Mouse (Mus musculus): ENCODE data around the gene Trib3. TPM values are rescaled to one million over a fixed set of nuclear protein-coding genes. Genes with fewer than 3 reads are reported as not detected.
"Not testable (repeated sequence)": the region's sequence is repeated elsewhere in the genome, so short reads cannot be mapped to it uniquely, and the experiment has no call there.

The Trib3 gene
- polyA plus RNA-seq, 1 experiment from 2014 or later: 1.1 TPM

DNA sequence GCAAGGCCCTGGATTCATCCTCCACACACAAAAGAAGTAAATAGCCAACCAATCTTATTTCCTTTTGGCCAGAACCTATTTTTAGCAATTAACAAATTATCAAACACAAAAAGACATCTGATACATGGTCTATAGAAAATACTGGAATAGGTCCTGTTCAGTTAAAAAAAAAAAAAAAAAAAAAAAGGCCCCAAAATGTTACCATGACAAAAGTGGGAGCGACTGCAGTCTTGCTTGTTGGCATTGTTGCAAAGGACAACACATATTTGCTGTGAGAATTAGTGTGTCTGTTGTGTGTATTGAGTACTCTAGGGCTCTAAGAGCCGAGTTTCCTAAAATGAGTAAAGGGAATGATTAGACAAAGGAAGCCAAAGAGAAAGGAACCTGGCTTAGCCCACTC, 51.4 kb downstream of the Trib3 start:
- WGBS: 62% methylated on average over 2 of the region's 2 CpGs
- H3K9ac ChIP-seq (replicated peaks; ENCODE audit: low read depth, low read length): no peak overlapping the region
- ATAC-seq (ENCODE audit: insufficient number of reproducible peaks, insufficient read depth, low FRiP score, low read depth): no peak

GRCm38 (mm10) chr2:152289623-152290022, 54.2 kb downstream of the Trib3 start:
- 67% methylated on average over 1 of the region's 2 CpGs for WGBS
- not testable (repeated sequence) for H3K4me1 ChIP-seq (ENCODE audit: control insufficient read depth, insufficient read depth, low read length); H3K4me3 ChIP-seq (ENCODE audit: low read depth, low read length); H3K9ac ChIP-seq (replicated peaks; ENCODE audit: low read depth, low read length); H3K27ac ChIP-seq (ENCODE audit: low read length); ATAC-seq (ENCODE audit: insufficient number of reproducible peaks, insufficient read depth, low FRiP score, low read depth); H3K9me3 ChIP-seq (ENCODE audit: control insufficient read depth, low read depth, low read length); H3K27me3 ChIP-seq (ENCODE audit: control insufficient read depth, insufficient read depth, low read length); H3K4me2 ChIP-seq (replicated peaks; ENCODE audit: low read depth, low read length)
- H3K36me3 ChIP-seq (ENCODE audit: control insufficient read depth, insufficient read depth, low read length): peaks cover 17% of the 10 kb centered on the region

More for the DNA sequence above, 51.4 kb downstream of the Trib3 start:
- H3K4me2 ChIP-seq (replicated peaks; ENCODE audit: low read depth, low read length): no peak overlapping the region
- H3K36me3 ChIP-seq (ENCODE audit: control insufficient read depth, insufficient read depth, low read length): no peaks in the 10 kb centered on the region
- no peak overlapping the region for H3K27ac ChIP-seq (ENCODE audit: low read length)
- peaks cover 6% of the 10 kb centered on the region; the same call in 1 of the 2 replicates for H3K4me1 ChIP-seq (ENCODE audit: control insufficient read depth, insufficient read depth, low read length)
- no peaks in the 10 kb centered on the region for H3K27me3 ChIP-seq (ENCODE audit: control insufficient read depth, insufficient read depth, low read length)
- H3K4me3 ChIP-seq (ENCODE audit: low read depth, low read length): no peak overlapping the region
- H3K9me3 ChIP-seq (ENCODE audit: control insufficient read depth, low read depth, low read length): no peaks in the 10 kb centered on the region

DNA sequence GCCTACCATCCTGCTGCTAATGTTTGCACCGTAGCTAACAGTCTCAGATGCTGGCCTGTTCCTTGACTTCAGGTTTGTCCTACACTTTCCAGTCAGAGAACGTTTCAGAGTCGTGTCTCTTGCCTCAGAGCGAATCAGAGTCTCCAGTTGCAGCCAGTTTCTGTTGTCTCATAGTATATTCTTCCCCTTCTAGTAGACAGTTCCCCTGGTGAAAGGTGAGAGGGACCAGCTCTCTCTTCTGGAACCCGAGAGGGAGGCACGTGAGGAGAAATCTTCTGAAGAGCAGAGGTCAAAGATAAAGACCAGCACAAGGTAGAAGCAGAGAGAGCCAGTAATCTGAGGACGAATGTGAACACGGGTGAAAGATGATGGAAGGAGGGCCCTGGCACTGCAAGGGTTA, 55.8 kb downstream of the Trib3 start:
- no peaks in the 10 kb centered on the region for H3K27me3 ChIP-seq (ENCODE audit: control insufficient read depth, insufficient read depth, low read length)
- H3K9ac ChIP-seq (replicated peaks; ENCODE audit: low read depth, low read length): no peak overlapping the region
- no peaks in the 10 kb centered on the region for H3K4me1 ChIP-seq (ENCODE audit: control insufficient read depth, insufficient read depth, low read length)
- no peak overlapping the region for H3K4me3 ChIP-seq (ENCODE audit: low read depth, low read length)
- H3K27ac ChIP-seq (ENCODE audit: low read length): no peak overlapping the region
- peaks cover 31% of the 10 kb centered on the region for H3K36me3 ChIP-seq (ENCODE audit: control insufficient read depth, insufficient read depth, low read length)
- no peak for ATAC-seq (ENCODE audit: insufficient number of reproducible peaks, insufficient read depth, low FRiP score, low read depth)
- no peak overlapping the region for H3K4me2 ChIP-seq (replicated peaks; ENCODE audit: low read depth, low read length)
- no peaks in the 10 kb centered on the region for H3K9me3 ChIP-seq (ENCODE audit: control insufficient read depth, low read depth, low read length)
- 75% methylated on average over 8 of the region's 8 CpGs for WGBS

DNA sequence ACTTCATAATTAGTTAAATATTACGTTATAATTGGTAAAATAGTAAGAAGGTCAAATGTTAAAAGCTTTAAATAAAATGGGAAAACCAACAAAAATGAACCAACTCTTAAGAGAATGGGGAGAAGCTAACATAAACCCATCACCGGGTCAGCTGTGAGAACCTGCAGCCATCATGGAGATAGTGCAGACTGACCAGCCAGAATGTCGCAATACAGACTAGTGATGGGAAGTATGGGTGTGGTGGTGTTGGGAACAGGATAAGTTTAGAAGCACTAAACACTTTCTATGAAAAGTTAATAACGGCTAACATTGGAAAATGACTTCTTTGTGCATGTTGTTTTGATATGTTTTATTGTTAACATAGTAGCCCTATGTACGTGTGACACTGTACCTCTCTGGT, 56.3 kb downstream of the Trib3 start:
- WGBS: 92% methylated on average over 5 of the region's 5 CpGs
- Histone ChIP-seq H3K4me1 (ENCODE audit: control insufficient read depth, insufficient read depth, low read length) (no peaks in the 10 kb centered on the region), H3K4me3 (ENCODE audit: low read depth, low read length) (no peak overlapping the region), H3K27me3 (ENCODE audit: control insufficient read depth, insufficient read depth, low read length) (no peaks in the 10 kb centered on the region), H3K9me3 (ENCODE audit: control insufficient read depth, low read depth, low read length) (no peaks in the 10 kb centered on the region), H3K27ac (ENCODE audit: low read length) (no peak overlapping the region), H3K36me3 (ENCODE audit: control insufficient read depth, insufficient read depth, low read length) (peaks cover 36% of the 10 kb centered on the region), H3K9ac (replicated peaks; ENCODE audit: low read depth, low read length) (no peak overlapping the region), H3K4me2 (replicated peaks; ENCODE audit: low read depth, low read length) (no peak overlapping the region)
- ATAC-seq (ENCODE audit: insufficient number of reproducible peaks, insufficient read depth, low FRiP score, low read depth): no peak

Other genes with a start within 250 kb of the Trib3 start
- 7.6 and 11.4 TPM in 2 replicates for gene Srxn1, start 238.5 kb downstream of the Trib3 start, polyA plus RNA-seq (2014; fragmentation: Nextera tagmentation; extraction: Ambion mirVana)
- 12.9 and 14.1 TPM in 2 replicates for gene Tcf15, start 200.5 kb downstream of the Trib3 start, polyA plus RNA-seq (2014; fragmentation: Nextera tagmentation; extraction: Ambion mirVana)
- gene Csnk2a1, start 117.2 kb downstream of the Trib3 start, polyA plus RNA-seq (2014; fragmentation: Nextera tagmentation; extraction: Ambion mirVana): 129 and 133 TPM in 2 replicates
- gene Tbc1d20, start 50.2 kb downstream of the Trib3 start, polyA plus RNA-seq (2014; fragmentation: Nextera tagmentation; extraction: Ambion mirVana): 40.0 and 45.5 TPM in 2 replicates
- gene Rbck1, start 11.4 kb downstream of the Trib3 start, polyA plus RNA-seq (2014; fragmentation: Nextera tagmentation; extraction: Ambion mirVana): 81.9 and 88.1 TPM in 2 replicates
- 2.2 and 3.8 TPM in 2 replicates for gene Nrsn2, start 32.6 kb upstream of the Trib3 start, polyA plus RNA-seq (2014; fragmentation: Nextera tagmentation; extraction: Ambion mirVana)
- gene Sox12, start 54.0 kb upstream of the Trib3 start, polyA plus RNA-seq (2014; fragmentation: Nextera tagmentation; extraction: Ambion mirVana): 13.6 and 15.7 TPM in 2 replicates
- gene Zcchc3, start 71.0 kb upstream of the Trib3 start, polyA plus RNA-seq (2014; fragmentation: Nextera tagmentation; extraction: Ambion mirVana): 41.0 and 43.5 TPM in 2 replicates
- 0.33 and 0.69 TPM in 2 replicates for gene 6820408C15Rik, start 71.6 kb upstream of the Trib3 start, polyA plus RNA-seq (2014; fragmentation: Nextera tagmentation; extraction: Ambion mirVana)
- gene Defb23, start 120.6 kb upstream of the Trib3 start, polyA plus RNA-seq (2014; fragmentation: Nextera tagmentation; extraction: Ambion mirVana): not detected in 2 replicates
- gene Defb20, start 133.0 kb upstream of the Trib3 start, polyA plus RNA-seq (2014; fragmentation: Nextera tagmentation; extraction: Ambion mirVana): not detected in 2 replicates
- gene Defb22, start 146.1 kb upstream of the Trib3 start, polyA plus RNA-seq (2014; fragmentation: Nextera tagmentation; extraction: Ambion mirVana): not detected in 2 replicates
- gene Defb26, start 167.7 kb upstream of the Trib3 start, polyA plus RNA-seq (2014; fragmentation: Nextera tagmentation; extraction: Ambion mirVana): not detected in 2 replicates
- gene Defb28, start 174.2 kb upstream of the Trib3 start, polyA plus RNA-seq (2014; fragmentation: Nextera tagmentation; extraction: Ambion mirVana): not detected in 2 replicates
- gene Defb29, start 196.1 kb upstream of the Trib3 start, polyA plus RNA-seq (2014; fragmentation: Nextera tagmentation; extraction: Ambion mirVana): not detected in 2 replicates
- gene Gm17416, start 225.3 kb upstream of the Trib3 start, polyA plus RNA-seq (2014; fragmentation: Nextera tagmentation; extraction: Ambion mirVana): not detected in 2 replicates
- not detected in 2 replicates for gene Defb21, start 228.7 kb upstream of the Trib3 start, polyA plus RNA-seq (2014; fragmentation: Nextera tagmentation; extraction: Ambion mirVana)
- gene Defb19, start 236.3 kb upstream of the Trib3 start, polyA plus RNA-seq (2014; fragmentation: Nextera tagmentation; extraction: Ambion mirVana): not detected in 2 replicates